Mouse (Mus musculus): ENCODE measurements around the gene Rdh9.

Rdh9 gene

DNA sequence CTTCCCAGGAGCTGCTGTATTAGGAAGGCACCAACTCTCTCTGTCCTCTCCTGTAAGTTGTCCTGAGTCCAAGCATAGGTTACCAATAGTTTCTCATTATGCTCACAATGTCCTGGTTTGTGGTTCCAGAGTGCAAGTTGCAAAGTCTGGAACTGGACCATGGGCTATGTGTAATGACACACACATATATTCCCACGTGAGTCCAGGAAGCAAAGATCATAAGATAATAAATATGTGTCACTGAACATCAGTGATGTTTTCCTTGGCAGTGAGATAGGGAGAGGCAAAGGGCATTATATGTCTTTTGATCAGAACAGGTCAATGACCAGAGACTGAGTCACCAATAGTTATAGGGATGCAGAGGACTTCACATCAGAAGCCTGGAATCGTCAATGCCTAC is at the start of gene Rdh9:
Gene Rdh9 (plus strand): TSS at position 376 of the 400 bp plus-strand sequence.
- in situ Hi-C loops (cut with MboI; ENCODE audit: low sequenced_read_pairs): no loop called here

GRCm38 (mm10) chr10:127728437-127728836 is 47.7 kb upstream of the Rdh9 start:
- in situ Hi-C loops (cut with MboI; ENCODE audit: low sequenced_read_pairs): no loop called here

- in situ Hi-C loops (cut with MboI; ENCODE audit: low sequenced_read_pairs): loop anchor here (10.0 kb wide), 1 partner anchor 46 kb away; no protein-coding TSS in a partner anchor
Measured at GRCm38 (mm10) chr10:127730285-127730932, 45.8 kb upstream of the Rdh9 start.

DNA sequence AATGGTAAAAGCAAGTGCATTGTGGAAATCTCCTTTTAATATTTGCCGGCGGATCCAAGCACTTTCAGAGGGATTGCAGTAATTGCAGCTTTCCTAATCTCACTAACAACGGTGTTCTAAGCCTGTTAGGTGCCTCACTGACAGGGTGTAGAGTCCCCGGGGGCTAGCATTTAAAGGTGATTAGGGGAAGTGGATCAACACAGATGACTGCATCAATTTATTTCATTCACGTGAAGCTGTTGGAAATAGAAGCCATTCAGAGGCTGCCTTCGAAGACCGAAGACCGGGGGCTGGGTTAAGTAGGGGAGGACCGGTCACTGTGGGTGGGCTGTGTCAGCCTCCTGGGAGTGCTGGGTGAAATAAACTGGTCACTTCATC is 45.3 kb upstream of the Rdh9 start:
- in situ Hi-C loops (cut with MboI; ENCODE audit: low sequenced_read_pairs): loop anchor here (10.0 kb wide), 1 partner anchor 46 kb away; no protein-coding TSS in a partner anchor

GRCm38 (mm10) chr10:127731397-127731796 is 44.8 kb upstream of the Rdh9 start:
- in situ Hi-C loops (cut with MboI; ENCODE audit: low sequenced_read_pairs): loop anchor here (10.0 kb wide), 1 partner anchor 47 kb away; no protein-coding TSS in a partner anchor

GRCm38 (mm10) chr10:127734434-127734833 is 41.8 kb upstream of the Rdh9 start:
- in situ Hi-C loops (cut with MboI; ENCODE audit: low sequenced_read_pairs): loop anchor here (10.0 kb wide), 1 partner anchor 50 kb away; no protein-coding TSS in a partner anchor

GRCm38 (mm10) chr10:127736266-127736665 is 39.9 kb upstream of the Rdh9 start:
- in situ Hi-C loops (cut with MboI; ENCODE audit: low sequenced_read_pairs): loop anchor here (10.0 kb wide), 1 partner anchor 51 kb away; no protein-coding TSS in a partner anchor

DNA sequence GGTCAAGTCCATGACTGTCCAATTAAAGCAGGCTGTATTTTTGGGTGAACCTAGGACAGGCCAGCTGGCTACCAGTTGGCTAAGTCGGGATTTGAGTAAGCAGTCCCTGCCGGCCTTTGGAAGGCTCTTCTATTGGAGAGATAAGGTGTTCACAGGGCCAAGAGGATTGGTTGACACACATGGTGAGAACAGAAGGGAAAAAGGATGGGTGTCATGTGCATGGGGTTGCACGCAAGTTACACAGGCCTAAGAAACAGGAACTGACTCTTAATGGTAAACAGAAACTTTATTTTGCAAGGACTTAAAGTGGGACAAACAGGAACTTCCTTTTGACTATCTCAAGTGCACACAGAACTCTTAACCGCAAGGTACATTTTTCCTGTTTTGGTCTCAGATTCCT is 39.3 kb upstream of the Rdh9 start:
- in situ Hi-C loops (cut with MboI; ENCODE audit: low sequenced_read_pairs): loop anchor here (10.0 kb wide), 1 partner anchor 52 kb away; no protein-coding TSS in a partner anchor

DNA sequence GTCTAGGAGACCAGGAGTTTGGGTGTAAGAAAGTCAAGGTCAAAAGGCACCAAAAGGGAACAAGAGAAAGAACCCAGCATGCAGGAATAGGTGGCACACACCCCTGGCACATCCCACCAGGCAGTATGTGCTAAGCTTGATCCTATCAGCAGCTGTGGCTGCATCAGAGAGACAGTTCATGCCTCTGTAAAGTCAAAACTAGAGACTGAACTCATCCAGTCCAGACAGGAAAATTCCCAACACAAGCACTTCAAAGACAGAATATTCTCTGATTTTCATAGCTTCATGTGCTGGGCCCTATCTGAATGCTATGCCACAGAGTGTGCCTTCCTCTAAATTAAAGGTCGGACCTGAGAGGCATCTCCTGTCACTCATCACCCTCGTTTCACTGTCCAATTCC is 38.6 kb upstream of the Rdh9 start:
- in situ Hi-C loops (cut with MboI; ENCODE audit: low sequenced_read_pairs): loop anchor here (10.0 kb wide), 1 partner anchor 53 kb away; no protein-coding TSS in a partner anchor

DNA sequence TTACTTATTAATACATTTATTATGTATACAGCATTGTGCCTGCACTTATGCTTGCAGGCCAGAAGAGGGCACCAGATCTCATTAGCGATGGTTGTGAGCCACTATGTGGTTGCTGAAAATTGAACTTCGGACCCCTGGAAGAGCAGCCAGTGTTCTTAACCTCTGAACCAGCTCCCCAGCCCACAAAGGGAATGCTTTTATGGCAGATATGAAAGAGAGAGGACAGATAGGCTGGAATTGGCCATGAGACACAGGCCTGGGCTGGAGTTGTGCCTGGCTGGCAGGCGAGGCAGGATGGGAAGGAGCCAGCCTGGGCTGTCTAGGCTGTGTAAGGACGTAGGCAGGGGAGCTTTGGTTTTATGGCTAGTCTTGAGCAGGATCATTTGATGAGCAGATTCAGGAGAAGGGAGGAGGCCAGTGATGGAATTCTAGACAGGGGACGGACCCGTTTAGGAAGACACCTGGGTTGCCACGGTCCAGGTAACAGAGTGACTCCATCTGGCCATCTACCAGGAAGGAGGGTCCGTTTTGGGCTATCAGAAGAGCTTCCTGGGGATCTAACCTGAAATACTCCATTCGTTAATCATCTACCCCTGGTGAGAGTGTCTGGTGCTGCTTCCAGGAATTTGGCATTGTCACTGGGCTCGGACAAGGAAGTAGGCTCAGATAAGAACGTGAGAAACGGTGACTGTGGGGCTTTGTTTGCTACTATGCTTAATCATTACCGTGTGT is 37.9 kb upstream of the Rdh9 start:
- in situ Hi-C loops (cut with MboI; ENCODE audit: low sequenced_read_pairs): loop anchor here (10.0 kb wide), 1 partner anchor 54 kb away; no protein-coding TSS in a partner anchor

GRCm38 (mm10) chr10:127739083-127739660 is 37.0 kb upstream of the Rdh9 start, which contains the start of gene Zbtb39:
TSS of gene Zbtb39 (plus strand) at chr10:127739538.
- in situ Hi-C loops (cut with MboI; ENCODE audit: low sequenced_read_pairs): loop anchor here (10.0 kb wide), 1 partner anchor 54 kb away; no protein-coding TSS in a partner anchor

- in situ Hi-C loops (cut with MboI; ENCODE audit: low sequenced_read_pairs): loop anchor here (10.0 kb wide), 1 partner anchor 55 kb away; no protein-coding TSS in a partner anchor
Measured at GRCm38 (mm10) chr10:127739661-127740161, 36.5 kb upstream of the Rdh9 start.

DNA sequence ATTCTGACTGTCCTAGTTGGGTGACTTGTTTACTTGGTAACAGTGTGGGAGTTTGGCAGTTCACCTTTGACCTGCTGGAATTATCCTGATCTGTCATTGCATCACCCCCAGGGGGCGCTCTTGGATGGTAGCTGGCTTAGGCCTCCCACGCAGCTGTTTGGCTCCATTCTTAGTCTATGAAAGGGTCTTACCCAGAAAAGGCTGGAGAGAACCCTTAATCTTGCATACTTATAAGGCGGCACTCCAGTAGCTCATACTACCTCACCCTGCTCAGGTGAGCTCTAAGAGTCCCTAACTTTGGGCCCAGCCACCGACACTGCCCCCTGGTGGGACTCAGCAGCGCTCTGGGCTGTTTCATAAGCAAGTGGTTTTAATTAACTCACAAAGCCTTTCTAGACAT is 31.5 kb upstream of the Rdh9 start:
- in situ Hi-C loops (cut with MboI; ENCODE audit: low sequenced_read_pairs): no loop called here

GRCm38 (mm10) chr10:127745886-127746285 is 30.3 kb upstream of the Rdh9 start:
- in situ Hi-C loops (cut with MboI; ENCODE audit: low sequenced_read_pairs): no loop called here

- in situ Hi-C loops (cut with MboI; ENCODE audit: low sequenced_read_pairs): no loop called here
Measured at GRCm38 (mm10) chr10:127747254-127747653, 28.9 kb upstream of the Rdh9 start.

DNA sequence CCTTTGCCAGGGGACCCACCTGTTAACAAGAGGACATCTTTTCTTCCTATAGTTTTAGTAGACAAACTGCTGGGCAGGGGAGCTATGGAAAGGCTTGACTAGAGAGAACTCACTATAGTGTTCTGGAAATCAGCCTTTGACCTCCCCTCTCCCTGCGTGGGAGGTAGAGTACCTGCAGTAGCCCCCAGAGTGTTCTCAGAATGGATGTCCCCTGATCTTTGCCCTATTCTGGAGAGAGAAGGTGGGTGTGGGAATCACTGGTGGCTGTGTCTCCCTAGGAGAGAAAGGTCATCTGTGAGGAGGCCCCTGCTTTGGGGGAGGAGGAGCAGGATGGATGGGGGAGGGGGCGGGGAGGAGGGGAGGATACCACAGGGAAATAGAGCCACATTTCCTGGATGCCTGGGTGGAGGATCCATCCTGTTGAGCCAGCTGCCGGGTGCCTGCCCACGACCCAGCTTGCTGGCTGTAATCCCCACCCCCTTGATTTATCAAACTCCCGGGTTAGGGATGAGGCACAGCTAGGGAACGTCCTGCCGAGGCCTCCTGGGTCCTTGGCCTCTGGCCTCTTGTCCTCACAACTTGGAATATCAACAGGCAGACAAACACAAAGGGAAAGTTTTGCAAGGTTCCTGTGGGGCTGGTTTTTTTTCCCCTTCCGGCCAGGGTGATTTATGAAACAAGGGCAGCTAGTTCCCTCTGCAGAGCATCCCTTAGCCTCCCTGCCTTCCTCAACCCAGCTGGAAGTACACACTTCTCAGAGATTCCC is 27.2 kb upstream of the Rdh9 start:
- in situ Hi-C loops (cut with MboI; ENCODE audit: low sequenced_read_pairs): no loop called here

DNA sequence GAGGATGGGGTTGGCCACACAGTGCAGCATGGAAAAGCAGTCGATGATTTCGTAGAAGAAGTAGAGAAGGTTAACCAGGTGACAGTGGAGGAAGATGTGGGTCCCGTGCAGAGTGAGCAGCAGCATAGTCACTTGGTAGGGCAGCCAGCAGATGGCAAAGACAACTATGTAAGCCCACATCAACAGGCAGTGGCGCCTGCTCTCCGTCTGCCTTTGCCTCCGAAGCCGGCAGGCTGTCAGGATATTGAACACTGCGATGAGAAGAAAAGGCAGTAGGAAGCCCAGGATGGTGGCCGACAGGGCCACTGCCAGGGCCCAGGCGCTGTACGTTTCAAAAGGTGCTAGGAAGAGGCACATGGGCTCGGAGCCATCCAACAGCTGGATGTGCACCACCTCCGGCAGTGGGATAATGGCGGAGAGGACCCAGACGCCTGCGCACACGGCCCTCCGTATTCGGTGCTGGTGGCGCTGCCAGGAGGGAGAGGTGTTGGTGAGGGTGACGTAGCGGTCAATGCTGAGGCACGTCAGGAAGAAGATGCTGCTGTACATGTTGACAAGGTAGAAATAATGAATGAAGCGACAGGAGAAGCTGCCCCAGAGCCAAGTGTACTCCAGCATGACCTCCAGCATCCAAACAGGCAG is 25.9 kb upstream of the Rdh9 start:
- in situ Hi-C loops (cut with MboI; ENCODE audit: low sequenced_read_pairs): no loop called here

DNA sequence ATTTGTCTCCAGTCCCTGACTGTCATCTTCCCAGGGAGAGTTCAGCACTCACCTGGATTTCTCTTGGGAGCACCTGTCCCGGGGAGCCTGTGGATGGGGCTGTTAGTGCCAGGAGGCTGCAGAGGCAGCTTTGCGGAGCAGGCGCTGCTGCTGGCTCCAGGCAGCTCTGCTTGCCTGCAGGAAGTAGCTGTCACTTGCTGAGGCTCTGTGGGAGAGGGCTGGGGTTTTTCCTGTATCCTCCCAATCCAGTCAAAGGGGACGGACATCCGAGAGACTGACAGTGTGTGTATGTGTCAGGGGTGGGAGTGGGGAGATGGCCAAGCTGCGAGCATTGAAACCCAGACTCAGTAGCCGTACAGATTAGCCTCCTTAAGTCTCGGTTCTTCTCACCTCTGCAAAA is 24.6 kb upstream of the Rdh9 start, which contains the start of gene Gpr182:
Gene Gpr182 (minus strand): TSS at position 185 of the 400 bp plus-strand sequence.
- in situ Hi-C loops (cut with MboI; ENCODE audit: low sequenced_read_pairs): no loop called here

GRCm38 (mm10) chr10:127754566-127755166 is 21.5 kb upstream of the Rdh9 start:
- in situ Hi-C loops (cut with MboI; ENCODE audit: low sequenced_read_pairs): no loop called here
